Mouse (Mus musculus): Measurements from ENCODE around the gene Cadm1.

DNA sequence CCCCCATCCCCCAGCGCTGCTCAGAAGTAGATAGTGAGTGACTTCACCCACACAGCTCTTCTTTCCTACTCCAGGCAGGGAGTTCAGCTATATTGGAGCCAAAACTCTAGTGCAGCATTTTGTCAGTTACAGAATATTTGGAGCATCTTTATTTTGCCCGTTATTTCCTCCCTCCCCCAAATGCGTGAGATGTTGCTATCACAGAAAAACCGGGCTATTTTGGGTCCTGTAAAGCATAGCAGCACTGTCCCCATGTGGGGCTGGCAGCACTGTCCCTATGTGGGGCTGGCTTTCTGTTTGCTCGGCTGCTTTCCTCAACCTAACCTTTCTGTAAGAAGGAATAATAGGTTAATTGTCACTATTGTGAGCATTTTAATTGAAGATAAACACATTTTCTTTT lies 122.2 kb downstream of the Cadm1 start:
- TF ChIP-seq POLR2A (IDR thresholded peaks at IDR 0.05; ENCODE audit: control insufficient read depth, extremely low read depth, insufficient read depth, low read length, poor library complexity) (no peak), CTCF (IDR thresholded peaks at IDR 0.05; ENCODE audit: borderline replicate concordance, control insufficient read depth, extremely low read depth, insufficient read depth, low read length, poor library complexity) (no peak)

Data from thymus, adult 2 months (tissue).